Mouse (Mus musculus): ENCODE data around the gene Tnpo1. TPM values are rescaled to one million over a fixed set of nuclear protein-coding genes. Genes with fewer than 3 reads are reported as not detected.

The Tnpo1 gene
- polyA plus RNA-seq, 1 experiment from 2014 or later = 52.2 TPM

DNA sequence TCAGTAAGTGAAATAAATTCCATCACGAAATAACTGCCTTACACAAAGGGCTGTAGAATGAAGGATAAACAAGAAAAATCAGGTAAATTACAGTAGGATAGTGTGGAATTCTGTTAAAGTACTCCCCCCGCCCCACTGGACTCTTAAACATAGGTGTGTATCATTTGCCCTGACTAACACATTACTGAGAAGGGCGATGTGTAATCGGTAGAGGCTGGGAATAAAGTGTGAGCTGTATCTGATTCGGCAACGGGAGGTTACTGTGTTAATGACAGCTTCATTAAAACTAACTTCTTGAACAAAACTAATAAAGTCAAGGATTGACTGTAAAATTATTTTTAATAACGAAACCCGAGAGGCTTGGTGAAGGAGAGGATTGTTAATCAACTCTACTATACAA, 34.7 kb downstream of the Tnpo1 start:
- H3K4me1 ChIP-seq (ENCODE audit: control insufficient read depth, insufficient read depth, low read length) = peaks cover 21% of the 10 kb centered on the region
- WGBS (ENCODE audit: insufficient replicate concordance) = 30% methylated on average over 8 of the region's 8 CpGs
- H3K4me2 ChIP-seq = peak overlapping the region; percentile 83
- no peaks in the 10 kb centered on the region for H3K27me3 ChIP-seq (ENCODE audit: control insufficient read depth, insufficient read depth, low read length)
- no peak for ATAC-seq (replicated peaks; ENCODE audit: insufficient number of reproducible peaks, low FRiP score, low TSS enrichment)
- no peak overlapping the region for H3K9ac ChIP-seq (ENCODE audit: low read depth, low read length)
- no peak overlapping the region for H3K27ac ChIP-seq (ENCODE audit: low read depth, low read length)
- no peaks in the 10 kb centered on the region for H3K9me3 ChIP-seq (replicated peaks; ENCODE audit: control insufficient read depth, low read length)
- peaks cover 7% of the 10 kb centered on the region for H3K36me3 ChIP-seq (ENCODE audit: control insufficient read depth, insufficient read depth, low read length)
- H3K4me3 ChIP-seq (ENCODE audit: low read depth, low read length) = peak overlapping the region; percentile 75

DNA sequence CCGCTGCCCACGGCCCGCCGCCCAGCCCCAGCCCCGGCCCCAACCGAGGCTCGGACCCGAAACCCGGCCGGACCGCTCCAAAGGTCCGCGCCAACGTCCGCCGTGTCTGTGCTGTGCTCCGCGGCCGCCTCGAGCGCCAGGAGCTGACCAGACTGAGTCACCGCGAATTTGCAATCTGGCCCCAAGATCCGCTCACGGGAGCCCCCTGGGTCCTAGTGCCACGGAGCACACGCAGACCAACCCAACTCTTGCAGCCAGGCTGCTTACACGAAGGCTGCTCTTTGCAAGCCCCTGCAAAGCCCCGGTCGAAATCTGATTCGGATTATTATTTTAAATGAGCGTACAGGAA, 35.3 kb downstream of the Tnpo1 start:
- H3K4me1 ChIP-seq (ENCODE audit: control insufficient read depth, insufficient read depth, low read length) = peaks cover 21% of the 10 kb centered on the region

DNA sequence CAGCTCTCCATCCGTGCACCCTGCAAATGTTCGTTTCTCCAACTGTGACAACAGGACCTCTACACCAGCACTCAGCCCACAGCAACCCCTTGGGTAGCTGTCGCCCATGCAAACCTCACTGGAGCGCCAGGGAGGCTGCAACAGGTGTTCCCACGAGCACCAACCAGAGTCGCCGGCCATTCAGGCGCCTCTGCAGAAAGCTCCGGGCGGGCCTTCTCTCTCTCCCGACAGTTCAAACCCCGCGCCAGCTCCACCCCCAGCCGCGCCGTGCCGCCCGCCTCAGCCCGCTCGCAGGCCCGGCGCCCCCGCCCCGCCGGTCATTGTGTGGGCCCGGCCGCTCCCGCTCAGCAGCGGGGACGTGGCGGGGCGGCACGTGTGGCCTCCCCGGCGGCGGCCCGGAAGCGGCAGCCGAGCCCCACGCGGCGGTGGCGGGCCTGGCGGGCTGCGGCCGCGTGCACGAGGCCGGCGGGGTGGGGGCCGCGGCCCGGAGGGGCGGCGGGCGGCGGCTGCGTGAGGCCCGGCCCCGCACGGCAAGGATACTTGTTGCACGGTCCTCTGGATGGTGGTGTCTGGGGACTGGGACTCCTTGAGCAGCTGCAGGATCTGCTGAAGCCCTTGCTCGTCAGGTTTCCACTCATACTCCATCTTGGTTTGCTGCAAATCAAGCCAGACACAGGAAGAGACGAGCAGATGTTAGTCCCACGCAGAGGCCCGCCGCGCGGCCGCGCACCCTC, 35.9 kb downstream of the Tnpo1 start:
- Histone ChIP-seq H3K4me1 (ENCODE audit: control insufficient read depth, insufficient read depth, low read length) (peaks cover 21% of the 10 kb centered on the region), H3K9me3 (replicated peaks; ENCODE audit: control insufficient read depth, low read length) (no peaks in the 10 kb centered on the region), H3K4me2 (peak overlapping the region; percentile 83), H3K36me3 (ENCODE audit: control insufficient read depth, insufficient read depth, low read length) (peaks cover 14% of the 10 kb centered on the region), H3K4me3 (ENCODE audit: low read depth, low read length) (peak overlapping the region; percentile 75), H3K27me3 (ENCODE audit: control insufficient read depth, insufficient read depth, low read length) (no peaks in the 10 kb centered on the region), H3K27ac (ENCODE audit: low read depth, low read length) (peak overlapping the region; percentile 96), H3K9ac (ENCODE audit: low read depth, low read length) (peak overlapping the region; percentile 93)
- WGBS (ENCODE audit: insufficient replicate concordance) = under 1% methylated on average over 70 of the region's 71 CpGs
- ATAC-seq (replicated peaks; ENCODE audit: insufficient number of reproducible peaks, low FRiP score, low TSS enrichment) = peak; percentile 80

More for the DNA sequence above, 35.3 kb downstream of the Tnpo1 start:
- no peaks in the 10 kb centered on the region for H3K9me3 ChIP-seq (replicated peaks; ENCODE audit: control insufficient read depth, low read length)
- H3K36me3 ChIP-seq (ENCODE audit: control insufficient read depth, insufficient read depth, low read length) = peaks cover 9% of the 10 kb centered on the region
- H3K27me3 ChIP-seq (ENCODE audit: control insufficient read depth, insufficient read depth, low read length) = no peaks in the 10 kb centered on the region
- H3K9ac ChIP-seq (ENCODE audit: low read depth, low read length) = peak overlapping the region; percentile 93
- peak overlapping the region; percentile 75 for H3K4me3 ChIP-seq (ENCODE audit: low read depth, low read length)
- peak overlapping the region; percentile 96 for H3K27ac ChIP-seq (ENCODE audit: low read depth, low read length)
- H3K4me2 ChIP-seq = peak overlapping the region; percentile 83
- WGBS (ENCODE audit: insufficient replicate concordance) = 1% methylated on average over 32 of the region's 32 CpGs
- peak; percentile 89 for ATAC-seq (replicated peaks; ENCODE audit: insufficient number of reproducible peaks, low FRiP score, low TSS enrichment)

DNA sequence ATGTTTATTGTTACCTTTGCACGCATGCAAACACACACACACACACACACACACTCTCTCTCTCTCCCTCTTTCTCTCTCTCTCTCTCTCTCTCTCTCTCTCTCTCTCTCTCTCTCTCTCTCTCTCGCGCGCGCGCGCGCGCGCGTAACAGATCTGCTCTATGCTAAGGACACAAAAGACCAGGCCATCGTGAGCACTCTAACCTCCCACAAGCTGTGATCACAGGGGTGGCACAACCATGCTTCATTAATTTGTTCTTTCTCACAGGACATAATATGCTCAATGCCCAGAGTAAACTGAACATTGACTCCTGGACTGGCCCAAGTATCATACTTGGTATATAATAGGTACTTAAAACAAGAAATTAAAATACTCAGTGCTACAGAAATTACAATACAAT, 37.0 kb downstream of the Tnpo1 start:
- Histone ChIP-seq H3K4me3 (ENCODE audit: low read depth, low read length) (no peak overlapping the region), H3K4me1 (ENCODE audit: control insufficient read depth, insufficient read depth, low read length) (peaks cover 21% of the 10 kb centered on the region), H3K27me3 (ENCODE audit: control insufficient read depth, insufficient read depth, low read length) (no peaks in the 10 kb centered on the region), H3K36me3 (ENCODE audit: control insufficient read depth, insufficient read depth, low read length) (peaks cover 18% of the 10 kb centered on the region), H3K9ac (ENCODE audit: low read depth, low read length) (no peak overlapping the region), H3K4me2 (peak overlapping the region; percentile 6; the same call in 1 of the 2 replicates), H3K9me3 (replicated peaks; ENCODE audit: control insufficient read depth, low read length) (no peaks in the 10 kb centered on the region), H3K27ac (ENCODE audit: low read depth, low read length) (no peak overlapping the region)
- ATAC-seq (replicated peaks; ENCODE audit: insufficient number of reproducible peaks, low FRiP score, low TSS enrichment) = no peak
- WGBS (ENCODE audit: insufficient replicate concordance) = 91% methylated on average over 11 of the region's 12 CpGs

DNA sequence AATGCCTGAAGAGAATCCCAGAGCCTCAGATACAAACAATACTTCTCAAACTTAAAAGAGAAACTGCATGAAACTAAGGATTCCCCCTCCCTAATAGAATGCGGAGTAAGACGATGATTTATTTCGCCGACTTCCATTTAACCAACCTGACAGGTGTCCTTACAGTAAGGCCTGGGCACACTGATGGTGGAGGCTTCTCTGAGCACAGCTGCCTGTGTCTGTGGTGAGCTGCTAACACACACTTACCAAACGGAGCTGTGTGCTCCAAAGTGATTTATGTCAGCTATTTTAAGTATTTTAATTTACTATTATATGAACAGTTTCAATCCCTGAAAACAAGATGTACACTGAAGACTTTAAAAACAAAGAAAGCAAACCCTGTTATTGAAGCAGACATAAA, 42.4 kb downstream of the Tnpo1 start:
- H3K4me2 ChIP-seq = no peak overlapping the region
- H3K4me1 ChIP-seq (ENCODE audit: control insufficient read depth, insufficient read depth, low read length) = no peaks in the 10 kb centered on the region
- no peak overlapping the region for H3K4me3 ChIP-seq (ENCODE audit: low read depth, low read length)
- 95% methylated on average over 5 of the region's 5 CpGs for WGBS (ENCODE audit: insufficient replicate concordance)
- H3K27me3 ChIP-seq (ENCODE audit: control insufficient read depth, insufficient read depth, low read length) = no peaks in the 10 kb centered on the region
- no peak overlapping the region for H3K9ac ChIP-seq (ENCODE audit: low read depth, low read length)
- peaks cover 34% of the 10 kb centered on the region for H3K36me3 ChIP-seq (ENCODE audit: control insufficient read depth, insufficient read depth, low read length)
- ATAC-seq (replicated peaks; ENCODE audit: insufficient number of reproducible peaks, low FRiP score, low TSS enrichment) = no peak
- no peak overlapping the region for H3K27ac ChIP-seq (ENCODE audit: low read depth, low read length)
- H3K9me3 ChIP-seq (replicated peaks; ENCODE audit: control insufficient read depth, low read length) = no peaks in the 10 kb centered on the region

DNA sequence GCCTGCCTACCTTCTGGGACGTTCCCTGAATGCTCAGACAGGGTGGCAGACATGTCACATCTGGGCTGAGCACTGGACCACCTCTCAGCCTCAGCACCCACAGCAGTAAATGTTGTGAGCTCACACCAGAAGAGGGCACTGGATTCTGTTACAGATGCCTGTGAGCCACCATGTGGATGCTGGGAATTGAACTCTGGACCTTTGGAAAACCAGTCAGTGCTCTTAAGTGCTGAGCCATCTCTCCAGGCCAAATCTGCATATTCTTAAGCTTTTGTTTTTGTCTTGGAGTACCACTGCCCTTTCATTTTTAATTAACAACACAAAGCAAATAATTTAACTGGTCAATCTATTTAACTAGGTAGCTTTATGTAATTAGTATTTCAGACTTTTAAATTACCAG, 44.2 kb downstream of the Tnpo1 start:
- H3K4me3 ChIP-seq (ENCODE audit: low read depth, low read length) = no peak overlapping the region
- H3K27me3 ChIP-seq (ENCODE audit: control insufficient read depth, insufficient read depth, low read length) = no peaks in the 10 kb centered on the region
- 84% methylated on average over 1 of the region's 1 CpGs for WGBS (ENCODE audit: insufficient replicate concordance)
- H3K4me1 ChIP-seq (ENCODE audit: control insufficient read depth, insufficient read depth, low read length) = no peaks in the 10 kb centered on the region
- no peak overlapping the region for H3K4me2 ChIP-seq
- no peaks in the 10 kb centered on the region for H3K9me3 ChIP-seq (replicated peaks; ENCODE audit: control insufficient read depth, low read length)
- H3K27ac ChIP-seq (ENCODE audit: low read depth, low read length) = no peak overlapping the region
- H3K9ac ChIP-seq (ENCODE audit: low read depth, low read length) = no peak overlapping the region
- peaks cover 29% of the 10 kb centered on the region for H3K36me3 ChIP-seq (ENCODE audit: control insufficient read depth, insufficient read depth, low read length)
- ATAC-seq (replicated peaks; ENCODE audit: insufficient number of reproducible peaks, low FRiP score, low TSS enrichment) = no peak

DNA sequence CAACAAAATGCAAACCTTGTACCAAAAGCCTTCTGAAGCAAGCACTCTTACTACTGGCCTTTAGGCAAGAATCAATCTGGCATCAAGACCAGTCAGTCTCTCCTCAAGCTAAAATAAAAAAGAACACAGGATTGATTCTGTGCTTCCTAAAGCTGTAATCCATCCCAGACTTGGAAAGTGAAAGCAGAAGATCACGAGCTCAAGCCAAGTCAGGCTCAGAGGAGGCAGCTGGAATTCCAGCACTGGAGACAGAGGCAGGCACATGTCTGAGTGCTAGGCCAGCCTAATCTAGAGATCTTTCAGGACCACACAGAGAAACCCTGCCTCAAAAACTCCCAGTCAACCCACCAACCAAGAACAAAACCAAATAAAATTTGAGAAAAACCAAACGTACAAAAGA, 45.8 kb downstream of the Tnpo1 start:
- WGBS (ENCODE audit: insufficient replicate concordance) = 53% methylated on average over 2 of the region's 2 CpGs
- Histone ChIP-seq H3K36me3 (ENCODE audit: control insufficient read depth, insufficient read depth, low read length) (peaks cover 22% of the 10 kb centered on the region), H3K4me2 (no peak overlapping the region), H3K4me3 (ENCODE audit: low read depth, low read length) (no peak overlapping the region), H3K9ac (ENCODE audit: low read depth, low read length) (no peak overlapping the region), H3K27ac (ENCODE audit: low read depth, low read length) (no peak overlapping the region), H3K4me1 (ENCODE audit: control insufficient read depth, insufficient read depth, low read length) (no peaks in the 10 kb centered on the region), H3K27me3 (ENCODE audit: control insufficient read depth, insufficient read depth, low read length) (no peaks in the 10 kb centered on the region), H3K9me3 (replicated peaks; ENCODE audit: control insufficient read depth, low read length) (no peaks in the 10 kb centered on the region)
- ATAC-seq (replicated peaks; ENCODE audit: insufficient number of reproducible peaks, low FRiP score, low TSS enrichment) = no peak

DNA sequence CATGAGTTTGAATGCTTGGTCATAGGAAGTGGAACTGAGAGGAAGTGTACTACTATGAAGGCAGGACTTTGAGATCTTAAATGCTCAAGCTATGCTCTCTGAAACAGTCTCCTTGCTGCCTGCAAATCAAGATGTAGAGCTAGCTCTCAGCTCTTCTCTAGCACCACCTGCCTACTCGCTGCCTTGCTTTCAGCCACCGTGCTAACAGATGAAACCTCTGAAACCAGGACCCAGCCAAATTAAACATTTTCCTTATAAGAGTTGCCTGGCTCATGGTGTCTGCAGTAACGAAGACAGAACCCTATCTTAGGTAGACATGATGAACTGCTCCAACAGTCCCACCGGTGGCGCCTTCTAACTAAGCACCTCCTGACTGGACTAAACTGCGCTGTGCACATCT, 46.8 kb downstream of the Tnpo1 start:
- H3K4me1 ChIP-seq (ENCODE audit: control insufficient read depth, insufficient read depth, low read length) = no peaks in the 10 kb centered on the region
- H3K9ac ChIP-seq (ENCODE audit: low read depth, low read length) = no peak overlapping the region

DNA sequence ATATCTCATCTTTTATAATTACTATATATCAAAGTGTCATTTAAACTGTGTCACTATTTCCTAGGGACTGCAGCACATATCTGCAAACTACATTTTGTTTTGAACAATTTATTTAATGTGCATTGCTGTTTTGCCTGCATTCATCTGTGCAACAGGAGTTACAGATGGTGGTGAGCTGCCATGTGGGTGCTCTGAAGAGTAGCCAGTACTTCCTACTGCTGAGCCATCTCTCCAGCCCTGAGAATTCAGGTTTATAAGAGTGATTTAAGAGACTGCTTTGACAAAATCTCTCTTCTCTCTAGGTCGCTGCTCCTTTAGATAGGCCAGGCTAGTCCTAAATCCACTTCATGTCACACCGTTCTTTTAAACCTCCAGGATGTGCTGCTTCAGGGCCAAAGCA, 49.0 kb downstream of the Tnpo1 start:
- Histone ChIP-seq H3K36me3 (ENCODE audit: control insufficient read depth, insufficient read depth, low read length) (peaks cover 12% of the 10 kb centered on the region), H3K9ac (ENCODE audit: low read depth, low read length) (no peak overlapping the region), H3K9me3 (replicated peaks; ENCODE audit: control insufficient read depth, low read length) (no peaks in the 10 kb centered on the region), H3K27me3 (ENCODE audit: control insufficient read depth, insufficient read depth, low read length) (no peaks in the 10 kb centered on the region), H3K4me1 (ENCODE audit: control insufficient read depth, insufficient read depth, low read length) (no peaks in the 10 kb centered on the region), H3K27ac (ENCODE audit: low read depth, low read length) (no peak overlapping the region), H3K4me3 (ENCODE audit: low read depth, low read length) (no peak overlapping the region), H3K4me2 (no peak overlapping the region)
- WGBS (ENCODE audit: insufficient replicate concordance) = 91% methylated on average over 2 of the region's 2 CpGs
- ATAC-seq (replicated peaks; ENCODE audit: insufficient number of reproducible peaks, low FRiP score, low TSS enrichment) = no peak

More for the DNA sequence above, 46.8 kb downstream of the Tnpo1 start:
- Histone ChIP-seq H3K36me3 (ENCODE audit: control insufficient read depth, insufficient read depth, low read length) (peaks cover 20% of the 10 kb centered on the region), H3K27me3 (ENCODE audit: control insufficient read depth, insufficient read depth, low read length) (no peaks in the 10 kb centered on the region), H3K4me2 (no peak overlapping the region), H3K4me3 (ENCODE audit: low read depth, low read length) (no peak overlapping the region), H3K9me3 (replicated peaks; ENCODE audit: control insufficient read depth, low read length) (no peaks in the 10 kb centered on the region), H3K27ac (ENCODE audit: low read depth, low read length) (no peak overlapping the region)
- no peak for ATAC-seq (replicated peaks; ENCODE audit: insufficient number of reproducible peaks, low FRiP score, low TSS enrichment)
- WGBS (ENCODE audit: insufficient replicate concordance) = 95% methylated on average over 6 of the region's 6 CpGs
